Mouse (Mus musculus): ENCODE measurements around the gene Cd6. TPM values are rescaled to one million over a fixed set of nuclear protein-coding genes. Genes with fewer than 3 reads are reported as not detected.

The Cd6 gene
- total and polyA plus RNA-seq, 3 experiments = 0.09 to 0.73 (median 0.17) TPM

DNA sequence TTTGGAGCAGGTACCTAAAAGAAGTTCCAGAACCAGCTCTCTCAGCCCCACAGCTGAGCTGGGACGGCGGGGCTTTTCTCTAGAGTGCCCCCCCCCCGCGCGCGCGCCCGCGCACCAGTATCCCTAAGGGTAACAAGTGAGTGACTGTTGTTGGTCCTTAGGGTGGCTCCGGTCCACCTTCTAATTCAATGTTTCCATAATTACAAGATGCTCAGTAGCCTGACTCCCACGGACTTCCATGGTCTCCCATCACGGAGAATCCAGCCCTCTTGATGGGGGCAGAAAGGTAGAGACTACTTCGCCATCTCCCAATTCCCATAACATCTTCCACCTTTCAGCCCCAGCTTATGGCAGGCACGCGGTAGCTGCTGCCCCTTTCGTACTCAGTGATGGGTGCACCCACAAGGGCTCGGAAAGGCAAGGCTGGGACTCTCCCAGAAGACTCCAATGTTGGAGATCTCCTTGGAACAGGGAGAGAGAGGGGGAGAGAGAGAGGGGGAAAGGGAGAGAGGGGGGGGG lies 38.8 kb upstream of the Cd6 start:
- in situ Hi-C loops (cut with MboI; ENCODE audit: low pct_ligation_motif_present, low pct_unique_long_range_greater_than_20kb, low sequenced_read_pairs) = no loop called here
- no peak for DNase-seq (ENCODE audit: extremely low read depth)
- Histone ChIP-seq H3K4me3 (replicated peaks in 1 of 3; ENCODE audit: low read depth in 2 of 3, low read length in 2 of 3, poor library complexity in 1 of 3) (no peak overlapping the region), H3K4me2 (ENCODE audit: insufficient read depth, low read depth, poor library complexity, severe bottlenecking) (no peak overlapping the region), H3K9ac (ENCODE audit: insufficient read depth, low read depth) (no peak overlapping the region), H3K27me3 (replicated peaks) (no peaks in the 10 kb centered on the region), H3K79me2 (replicated peaks; ENCODE audit: control insufficient read depth, extremely low read depth, insufficient read depth, poor library complexity, severe bottlenecking) (no peaks in the 10 kb centered on the region), H3K27ac (ENCODE audit: insufficient read depth, low read depth) (no peak overlapping the region), H3K36me3 (replicated peaks in 1 of 2; ENCODE audit: control insufficient read depth in 1 of 2, insufficient read depth in 1 of 2, low read length in 1 of 2) (peaks cover 30 to 44% of the 10 kb centered on the region in 2 experiments), H3K9me3 (replicated peaks; ENCODE audit: low read length) (no peaks in the 10 kb centered on the region), H3K4me1 (ENCODE audit: control insufficient read depth in 1 of 2, insufficient read depth in 2 of 2) (no peaks in the 10 kb centered on the region)
- TF ChIP-seq BHLHE40 (IDR thresholded peaks at IDR 0.05; ENCODE audit: low read depth, low read length) = no peak
- no peak for TF ChIP-seq MAZ (IDR thresholded peaks at IDR 0.05; ENCODE audit: low read depth, low read length)
- TF ChIP-seq CHD2 (IDR thresholded peaks at IDR 0.05; ENCODE audit: low read length) = no peak
- TF ChIP-seq ZNF384 (IDR thresholded peaks at IDR 0.05; ENCODE audit: low read depth, low read length) = no peak
- dilution Hi-C loops (cut with MboI; ENCODE audit: extremely low pct_ligation_motif_present, extremely low pct_unique_long_range_greater_than_20kb, low sequenced_read_pairs) = no loop called here

GRCm38 (mm10) chr19:10867946-10868622 lies 38.2 kb upstream of the Cd6 start:
- H3K27ac ChIP-seq (ENCODE audit: insufficient read depth, low read depth) = no peak overlapping the region
- H3K4me1 ChIP-seq (ENCODE audit: control insufficient read depth in 1 of 2, insufficient read depth in 2 of 2) = no peaks in the 10 kb centered on the region
- dilution Hi-C loops (cut with MboI; ENCODE audit: extremely low pct_ligation_motif_present, extremely low pct_unique_long_range_greater_than_20kb, low sequenced_read_pairs) (no loop called here), in situ Hi-C loops (cut with MboI; ENCODE audit: low pct_ligation_motif_present, low pct_unique_long_range_greater_than_20kb, low sequenced_read_pairs) (no loop called here)
- H3K36me3 ChIP-seq (replicated peaks in 1 of 2; ENCODE audit: control insufficient read depth in 1 of 2, insufficient read depth in 1 of 2, low read length in 1 of 2) = peaks cover 24 to 38% of the 10 kb centered on the region in 2 experiments
- H3K27me3 ChIP-seq (replicated peaks) = no peaks in the 10 kb centered on the region
- H3K4me2 ChIP-seq (ENCODE audit: insufficient read depth, low read depth, poor library complexity, severe bottlenecking) = no peak overlapping the region
- TF ChIP-seq ELF1 (IDR thresholded peaks at IDR 0.05; ENCODE audit: low read depth, low read length) (no peak), RCOR1 (conservative IDR thresholded peaks at IDR 0.05; ENCODE audit: low read depth, low read length) (no peak)
- no peak overlapping the region for H3K9ac ChIP-seq (ENCODE audit: insufficient read depth, low read depth)
- no peak overlapping the region for H3K4me3 ChIP-seq (replicated peaks in 1 of 3; ENCODE audit: low read depth in 2 of 3, low read length in 2 of 3, poor library complexity in 1 of 3)
- no peak for DNase-seq (ENCODE audit: extremely low read depth)
- no peaks in the 10 kb centered on the region for H3K9me3 ChIP-seq (replicated peaks; ENCODE audit: low read length)
- no peaks in the 10 kb centered on the region for H3K79me2 ChIP-seq (replicated peaks; ENCODE audit: control insufficient read depth, extremely low read depth, insufficient read depth, poor library complexity, severe bottlenecking)

DNA sequence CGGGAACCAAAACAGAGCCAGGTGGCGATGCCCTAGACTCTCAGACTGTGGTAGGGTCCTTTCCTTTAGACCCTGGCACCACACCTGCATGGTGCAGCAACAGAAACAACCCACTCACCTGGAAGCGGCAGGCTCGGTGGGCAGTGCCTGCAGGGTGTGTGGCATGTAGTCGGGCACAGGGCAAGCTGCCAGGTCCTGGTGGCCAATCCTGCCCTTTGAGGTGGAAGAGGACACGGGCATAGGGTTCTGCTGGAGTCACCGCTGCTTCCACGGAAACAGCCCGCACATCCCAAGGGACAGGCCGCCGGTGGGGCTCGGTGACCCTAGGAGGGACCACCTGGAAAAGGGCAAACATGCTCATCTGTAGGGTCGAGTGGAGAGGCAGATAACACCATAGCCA lies 36.5 kb upstream of the Cd6 start:
- no peak overlapping the region for H3K9ac ChIP-seq (ENCODE audit: insufficient read depth, low read depth)
- H3K27me3 ChIP-seq (replicated peaks) = no peaks in the 10 kb centered on the region
- no peak overlapping the region for H3K27ac ChIP-seq (ENCODE audit: insufficient read depth, low read depth)
- no peaks in the 10 kb centered on the region for H3K79me2 ChIP-seq (replicated peaks; ENCODE audit: control insufficient read depth, extremely low read depth, insufficient read depth, poor library complexity, severe bottlenecking)
- H3K4me1 ChIP-seq (ENCODE audit: control insufficient read depth in 1 of 2, insufficient read depth in 2 of 2) = peaks cover 0 to 6% of the 10 kb centered on the region in 2 experiments; a peak in 1 of 4 replicates
- H3K36me3 ChIP-seq (replicated peaks in 1 of 2; ENCODE audit: control insufficient read depth in 1 of 2, insufficient read depth in 1 of 2, low read length in 1 of 2) = peaks cover 7 to 21% of the 10 kb centered on the region in 2 experiments
- H3K4me2 ChIP-seq (ENCODE audit: insufficient read depth, low read depth, poor library complexity, severe bottlenecking) = no peak overlapping the region
- dilution Hi-C loops (cut with MboI; ENCODE audit: extremely low pct_ligation_motif_present, extremely low pct_unique_long_range_greater_than_20kb, low sequenced_read_pairs) = no loop called here
- no peaks in the 10 kb centered on the region for H3K9me3 ChIP-seq (replicated peaks; ENCODE audit: low read length)
- DNase-seq (ENCODE audit: extremely low read depth) = no peak
- TF ChIP-seq TBP (conservative IDR thresholded peaks at IDR 0.05; ENCODE audit: low read depth, low read length) (no peak), CHD1 (IDR thresholded peaks at IDR 0.05; ENCODE audit: low read depth, low read length) (no peak), MAFK (IDR thresholded peaks at IDR 0.05; ENCODE audit: insufficient replicate concordance, low read length) (no peak), HCFC1 (IDR thresholded peaks at IDR 0.05; ENCODE audit: low read depth, low read length) (no peak)
- in situ Hi-C loops (cut with MboI; ENCODE audit: low pct_ligation_motif_present, low pct_unique_long_range_greater_than_20kb, low sequenced_read_pairs) = no loop called here
- H3K4me3 ChIP-seq (replicated peaks in 1 of 3; ENCODE audit: low read depth in 2 of 3, low read length in 2 of 3, poor library complexity in 1 of 3) = no peak overlapping the region

All from CH12.LX (cell line).